Mouse (Mus musculus): ENCODE data around the gene Nes. TPM values are rescaled to one million over a fixed set of nuclear protein-coding genes. Genes with fewer than 3 reads are reported as not detected.
A peak's percentile ranks its signal among the peaks of the same experiment; 100 is the strongest.

Nes gene
- polyA plus RNA-seq, 1 experiment from 2014 or later = 5.7 TPM

- H3K4me2 ChIP-seq (replicated peaks; ENCODE audit: low read depth) = no peak overlapping the region
- no peaks in the 10 kb centered on the region for H3K36me3 ChIP-seq (ENCODE audit: control insufficient read depth, insufficient read depth, low read length)
- H3K27ac ChIP-seq (replicated peaks) = no peak overlapping the region
- DNase-seq (ENCODE audit: low spot score) (no peak), ATAC-seq (ENCODE audit: low FRiP score, low TSS enrichment) (no peak)
- 16% methylated on average over 11 of the region's 11 CpGs for WGBS
- no peak for TF ChIP-seq CTCF (IDR thresholded peaks at IDR 0.05; ENCODE audit: low read depth)
- TF ChIP-seq EP300 (optimal IDR thresholded peaks at IDR 0.05) = no peak
- no peaks in the 10 kb centered on the region for H3K4me1 ChIP-seq (replicated peaks; ENCODE audit: control insufficient read depth, insufficient read depth)
- peak overlapping the region; percentile 28; the same call in 1 of the 2 replicates for H3K4me3 ChIP-seq (ENCODE audit: low read depth, low read length)
- no peaks in the 10 kb centered on the region for H3K9me3 ChIP-seq (ENCODE audit: control insufficient read depth, low read length)
- H3K9ac ChIP-seq (ENCODE audit: low read length) = no peak overlapping the region
- peaks cover 15% of the 10 kb centered on the region; the same call in 1 of the 2 replicates for H3K27me3 ChIP-seq (ENCODE audit: control insufficient read depth, insufficient read depth, low read length)
These were observed 30.1 kb downstream of the Nes start for GRCm38 (mm10) chr3:88000816-88001595.

GRCm38 (mm10) chr3:88002291-88002976 lies 31.6 kb downstream of the Nes start:
- 4% methylated on average over 16 of the region's 17 CpGs for WGBS
- ATAC-seq (ENCODE audit: low FRiP score, low TSS enrichment) = 0 out of 2 replicates have a peak, but pooled peaks have one; percentile 31

GRCm38 (mm10) chr3:88005822-88006786 lies 35.2 kb downstream of the Nes start:
- Histone ChIP-seq H3K27ac (replicated peaks) (no peak overlapping the region), H3K9me3 (ENCODE audit: control insufficient read depth, low read length) (no peaks in the 10 kb centered on the region), H3K4me2 (replicated peaks; ENCODE audit: low read depth) (no peak overlapping the region), H3K36me3 (ENCODE audit: control insufficient read depth, insufficient read depth, low read length) (no peaks in the 10 kb centered on the region), H3K4me1 (replicated peaks; ENCODE audit: control insufficient read depth, insufficient read depth) (no peaks in the 10 kb centered on the region), H3K9ac (ENCODE audit: low read length) (no peak overlapping the region), H3K27me3 (ENCODE audit: control insufficient read depth, insufficient read depth, low read length) (no peaks in the 10 kb centered on the region), H3K4me3 (ENCODE audit: low read depth, low read length) (no peak overlapping the region)
- ATAC-seq (ENCODE audit: low FRiP score, low TSS enrichment) = no peak
- 68% methylated on average over 18 of the region's 18 CpGs for WGBS
- TF ChIP-seq CTCF (IDR thresholded peaks at IDR 0.05; ENCODE audit: low read depth) (peak; percentile 61), EP300 (optimal IDR thresholded peaks at IDR 0.05) (no peak)
- DNase-seq (ENCODE audit: low spot score) = no peak

More at GRCm38 (mm10) chr3:88002291-88002976, 31.6 kb downstream of the Nes start:
- H3K27ac ChIP-seq (replicated peaks) = no peak overlapping the region
- no peak overlapping the region for H3K9ac ChIP-seq (ENCODE audit: low read length)
- no peak for DNase-seq (ENCODE audit: low spot score)
- no peak for TF ChIP-seq EP300 (optimal IDR thresholded peaks at IDR 0.05)
- peak; percentile 15; the same call in 1 of the 2 replicates for TF ChIP-seq CTCF (IDR thresholded peaks at IDR 0.05; ENCODE audit: low read depth)
- H3K4me1 ChIP-seq (replicated peaks; ENCODE audit: control insufficient read depth, insufficient read depth) = no peaks in the 10 kb centered on the region
- H3K27me3 ChIP-seq (ENCODE audit: control insufficient read depth, insufficient read depth, low read length) = peaks cover 15% of the 10 kb centered on the region; the same call in 1 of the 2 replicates
- no peak overlapping the region for H3K4me3 ChIP-seq (ENCODE audit: low read depth, low read length)
- no peak overlapping the region for H3K4me2 ChIP-seq (replicated peaks; ENCODE audit: low read depth)
- no peaks in the 10 kb centered on the region for H3K36me3 ChIP-seq (ENCODE audit: control insufficient read depth, insufficient read depth, low read length)
- H3K9me3 ChIP-seq (ENCODE audit: control insufficient read depth, low read length) = no peaks in the 10 kb centered on the region

- DNase-seq (ENCODE audit: low spot score) = no peak
- H3K4me2 ChIP-seq (replicated peaks; ENCODE audit: low read depth) = no peak overlapping the region
- H3K4me3 ChIP-seq (ENCODE audit: low read depth, low read length) = no peak overlapping the region
- H3K9ac ChIP-seq (ENCODE audit: low read length) = no peak overlapping the region
- 9% methylated on average over 6 of the region's 6 CpGs for WGBS
- H3K9me3 ChIP-seq (ENCODE audit: control insufficient read depth, low read length) = no peaks in the 10 kb centered on the region
- H3K27ac ChIP-seq (replicated peaks) = no peak overlapping the region
- no peaks in the 10 kb centered on the region for H3K27me3 ChIP-seq (ENCODE audit: control insufficient read depth, insufficient read depth, low read length)
- H3K36me3 ChIP-seq (ENCODE audit: control insufficient read depth, insufficient read depth, low read length) = no peaks in the 10 kb centered on the region
- ATAC-seq (ENCODE audit: low FRiP score, low TSS enrichment) = no peak
- TF ChIP-seq CTCF (IDR thresholded peaks at IDR 0.05; ENCODE audit: low read depth) (peak; percentile 64), EP300 (optimal IDR thresholded peaks at IDR 0.05) (no peak)
- H3K4me1 ChIP-seq (replicated peaks; ENCODE audit: control insufficient read depth, insufficient read depth) = no peaks in the 10 kb centered on the region
These were observed 39.9 kb downstream of the Nes start for GRCm38 (mm10) chr3:88010634-88011265.
